Mouse (Mus musculus): ENCODE measurements at regions not wholly inside any gene's neighbourhood (a gene's known extent, or its start where the extent isn't known, plus 50 kb on each side); places are given as distances from the start of the nearest gene placed in this dataset.

DNA sequence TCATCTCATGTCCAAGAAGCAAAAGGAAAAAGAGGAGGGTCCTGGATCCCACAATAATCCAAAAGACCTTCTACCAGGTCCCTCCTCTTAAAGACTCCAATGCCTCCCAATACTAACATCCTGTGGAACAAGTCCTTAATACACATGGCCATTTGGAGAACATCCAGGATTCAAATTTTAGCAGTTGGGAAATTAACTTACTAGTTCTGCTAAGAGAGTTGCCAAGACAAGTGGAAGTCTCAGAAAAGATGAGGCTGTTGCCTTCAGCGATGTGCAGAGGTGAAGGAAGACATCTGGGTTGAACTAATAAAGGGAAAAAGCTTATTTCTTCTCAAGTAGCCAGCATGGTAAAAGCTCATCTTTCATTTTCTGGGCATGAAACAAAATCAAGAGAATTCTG is 64.8 kb upstream of the Serpine2 start:
- Histone ChIP-seq H3K4me1 (ENCODE audit: control insufficient read depth, insufficient read depth, insufficient read length, low read length) (no peaks in the 10 kb centered on the region), H3K36me3 (ENCODE audit: control insufficient read depth, insufficient read depth, low read length) (no peaks in the 10 kb centered on the region), H3K4me3 (ENCODE audit: low read depth, low read length) (no peak overlapping the region), H3K27me3 (ENCODE audit: control insufficient read depth, insufficient read depth, low read length) (no peaks in the 10 kb centered on the region), H3K27ac (ENCODE audit: insufficient read depth, low read depth, low read length) (no peak overlapping the region)
- TF ChIP-seq CTCF (IDR thresholded peaks at IDR 0.05; ENCODE audit: extremely low read depth, insufficient read length, insufficient replicate concordance, low read depth, low read length) (no peak), POLR2A (IDR thresholded peaks at IDR 0.05; ENCODE audit: low read depth, low read length) (no peak)
- 47% methylated on average over 1 of the region's 1 CpGs for WGBS

DNA sequence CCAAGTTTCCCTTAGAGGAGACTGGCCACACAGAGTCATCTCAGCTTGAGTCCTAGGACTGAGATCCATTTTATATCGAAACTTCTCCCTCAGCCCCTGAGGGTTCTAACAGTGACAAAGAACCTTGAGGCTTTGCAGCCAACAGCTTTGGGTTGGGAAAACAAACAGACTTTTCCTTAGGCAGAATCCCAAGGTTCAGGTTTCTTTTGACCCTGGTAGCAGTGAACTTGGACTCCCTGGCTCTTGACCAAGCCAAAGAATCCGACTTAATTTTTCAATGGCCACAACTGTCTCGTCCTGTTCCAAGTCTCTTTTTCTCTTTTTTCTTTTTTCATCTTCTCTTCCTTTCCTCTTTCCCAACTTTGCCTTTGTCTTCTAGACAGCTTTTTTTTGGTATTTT is 60.9 kb upstream of the Serpine2 start:
- H3K27ac ChIP-seq (ENCODE audit: insufficient read depth, low read depth, low read length): no peak overlapping the region
- H3K27me3 ChIP-seq (ENCODE audit: control insufficient read depth, insufficient read depth, low read length): no peaks in the 10 kb centered on the region
- TF ChIP-seq POLR2A (IDR thresholded peaks at IDR 0.05; ENCODE audit: low read depth, low read length) (no peak), CTCF (IDR thresholded peaks at IDR 0.05; ENCODE audit: extremely low read depth, insufficient read length, insufficient replicate concordance, low read depth, low read length) (no peak)
- 72% methylated on average over 3 of the region's 3 CpGs for WGBS
- H3K4me3 ChIP-seq (ENCODE audit: low read depth, low read length): no peak overlapping the region
- no peaks in the 10 kb centered on the region for H3K36me3 ChIP-seq (ENCODE audit: control insufficient read depth, insufficient read depth, low read length)
- H3K4me1 ChIP-seq (ENCODE audit: control insufficient read depth, insufficient read depth, insufficient read length, low read length): no peaks in the 10 kb centered on the region

DNA sequence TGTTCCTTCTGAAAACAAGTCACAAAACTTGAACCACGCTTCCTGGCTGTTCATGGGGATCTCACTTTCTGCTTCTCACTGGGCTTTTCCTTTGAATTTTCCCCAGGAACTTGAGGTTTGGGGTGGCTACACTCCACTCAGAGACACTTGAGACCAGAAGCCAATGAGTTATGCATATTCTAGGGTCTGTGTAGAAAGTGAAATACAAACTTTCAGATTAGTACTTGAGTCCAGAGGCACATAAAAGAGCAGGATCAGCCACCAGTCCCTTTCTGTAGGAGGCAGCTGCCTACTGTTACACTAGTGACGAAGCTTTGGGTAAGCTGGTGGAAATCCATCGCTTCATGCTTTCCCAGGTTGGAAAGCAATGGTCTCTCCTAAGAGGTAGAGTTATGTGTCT is 60.4 kb upstream of the Serpine2 start:
- H3K27ac ChIP-seq (ENCODE audit: insufficient read depth, low read depth, low read length): no peak overlapping the region
- H3K4me3 ChIP-seq (ENCODE audit: low read depth, low read length): no peak overlapping the region
- no peaks in the 10 kb centered on the region for H3K27me3 ChIP-seq (ENCODE audit: control insufficient read depth, insufficient read depth, low read length)
- WGBS: 81% methylated on average over 3 of the region's 3 CpGs
- no peaks in the 10 kb centered on the region for H3K36me3 ChIP-seq (ENCODE audit: control insufficient read depth, insufficient read depth, low read length)
- TF ChIP-seq POLR2A (IDR thresholded peaks at IDR 0.05; ENCODE audit: low read depth, low read length) (no peak), CTCF (IDR thresholded peaks at IDR 0.05; ENCODE audit: extremely low read depth, insufficient read length, insufficient replicate concordance, low read depth, low read length) (no peak)
- no peaks in the 10 kb centered on the region for H3K4me1 ChIP-seq (ENCODE audit: control insufficient read depth, insufficient read depth, insufficient read length, low read length)

DNA sequence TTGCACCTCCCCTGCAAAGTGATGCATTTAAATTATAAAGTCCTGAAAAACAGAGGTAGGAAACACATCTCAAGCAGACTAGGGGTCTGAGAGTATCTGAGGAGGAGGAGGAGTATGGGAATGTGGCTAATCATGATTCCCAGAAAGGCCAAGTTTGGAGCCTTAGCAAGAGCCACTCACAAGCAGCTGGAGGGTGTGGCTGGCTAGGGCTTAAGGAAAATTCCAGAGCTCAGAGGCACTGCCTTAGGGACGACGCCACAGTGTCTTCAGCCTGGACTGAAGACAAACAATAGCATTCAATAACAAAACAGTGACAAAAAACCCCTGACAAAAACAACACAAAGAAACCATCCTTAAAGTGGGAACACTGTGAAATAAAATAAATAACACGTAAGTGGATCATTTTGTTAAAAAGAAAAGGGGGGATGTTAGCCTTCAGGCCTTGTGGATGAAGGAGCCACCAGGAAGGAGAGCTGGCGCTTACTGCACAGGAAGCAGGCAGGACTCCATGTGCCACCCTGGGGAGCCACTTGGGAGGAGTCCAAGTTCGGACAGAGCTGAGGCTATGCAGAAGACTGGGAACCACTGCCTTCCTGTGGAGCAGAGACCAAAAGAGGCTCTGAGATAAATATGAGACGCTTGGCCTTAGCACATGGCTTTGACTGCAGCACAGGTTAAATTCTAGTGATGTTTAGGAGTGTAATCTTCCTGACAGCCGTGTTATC is 56.6 kb upstream of the Serpine2 start:
- TF ChIP-seq POLR2A (IDR thresholded peaks at IDR 0.05; ENCODE audit: low read depth, low read length) (no peak), CTCF (IDR thresholded peaks at IDR 0.05; ENCODE audit: extremely low read depth, insufficient read length, insufficient replicate concordance, low read depth, low read length) (no peak)
- WGBS: 52% methylated on average over 7 of the region's 7 CpGs
- no peak overlapping the region for H3K27ac ChIP-seq (ENCODE audit: insufficient read depth, low read depth, low read length)

More for the DNA sequence above, 56.6 kb upstream of the Serpine2 start:
- Histone ChIP-seq H3K27me3 (ENCODE audit: control insufficient read depth, insufficient read depth, low read length) (no peaks in the 10 kb centered on the region), H3K4me1 (ENCODE audit: control insufficient read depth, insufficient read depth, insufficient read length, low read length) (no peaks in the 10 kb centered on the region), H3K36me3 (ENCODE audit: control insufficient read depth, insufficient read depth, low read length) (no peaks in the 10 kb centered on the region), H3K4me3 (ENCODE audit: low read depth, low read length) (no peak overlapping the region)

Data from small intestine, adult 2 months (tissue).